Mouse (Mus musculus): ENCODE data around the gene Prcd.

DNA sequence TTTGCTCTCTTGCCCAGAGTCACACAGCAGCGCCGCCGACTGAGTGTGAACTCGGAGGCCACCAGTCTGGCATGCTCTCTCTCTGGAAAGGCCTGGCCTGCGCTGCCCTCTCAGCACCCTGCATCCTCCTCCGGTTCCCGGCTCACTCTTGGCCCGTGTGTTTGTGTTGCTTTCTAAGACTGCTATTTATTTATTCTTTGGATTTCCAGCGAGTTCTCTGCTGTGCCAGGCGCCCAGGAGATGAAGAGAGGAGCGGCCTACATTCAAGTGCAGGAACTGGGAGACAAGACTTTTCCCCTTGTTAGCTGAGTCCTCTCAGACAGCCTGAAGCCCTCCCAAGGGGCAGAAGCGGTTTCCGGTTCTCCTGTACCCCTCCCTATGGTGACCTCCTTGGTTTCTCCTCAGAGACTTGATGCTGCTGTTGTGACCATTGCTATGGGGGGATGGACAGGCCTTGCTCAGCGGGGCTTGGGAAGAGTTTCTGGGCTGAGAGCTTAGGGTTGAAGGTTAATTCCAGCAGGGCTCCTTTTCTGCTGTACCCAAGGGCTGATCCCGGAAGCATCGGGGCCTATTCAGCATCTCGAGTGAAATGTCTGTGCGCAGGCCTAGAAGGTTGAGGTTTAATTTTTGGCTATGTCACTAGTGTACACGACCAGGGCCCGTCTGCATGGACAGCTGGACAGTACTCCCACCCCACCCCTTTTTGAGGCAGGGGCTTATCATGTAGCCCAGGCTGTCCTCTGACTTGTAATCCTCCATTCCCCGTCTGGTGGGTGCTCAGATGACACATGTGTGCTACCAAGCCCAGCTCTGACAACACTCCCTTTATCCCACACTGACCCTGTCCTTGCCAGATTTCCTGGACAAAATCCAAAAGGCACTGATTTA, 8.9 kb upstream of the Prcd start:
- TF ChIP-seq CTCF (IDR thresholded peaks at IDR 0.05), result no peak
- no peak for TF ChIP-seq EP300 (IDR thresholded peaks at IDR 0.05)
